Mouse (Mus musculus) neural tube, embryonic 11.5 days (tissue): ENCODE measurements around the gene Taf11. TPM values are rescaled to one million over a fixed set of nuclear protein-coding genes. Genes with fewer than 3 reads are reported as not detected.

ENCODE experiments used
- ATAC-seq: fragments of 200-750 bp; cut with Nextera tagmentation; 2 replicates; pipeline ENCODE4 v1.8.0; 2017; ENCODE audit warnings: moderate number of reproducible peaks, mild to moderate bottlenecking, moderate TSS enrichment, moderate library complexity; ENCODE audit not compliant: insufficient read depth, low FRiP score, low TSS enrichment
- DNase-seq: peaks from one replicate; pipeline ENCODE4 v3.0.0-alpha.2; 2015; ENCODE audit warnings: low spot score
- H3K27ac ChIP-seq: fragments of 300-500 bp; sonication (generic); 2 replicates; pipeline ENCODE4 v1.5.1; 2014; ENCODE audit warnings: low read depth, mild to moderate bottlenecking, low read length
- H3K27me3 ChIP-seq: fragments of 300-500 bp; sonication (generic); 2 replicates; pipeline ENCODE4 v1.6.1; 2014; ENCODE audit warnings: mild to moderate bottlenecking, low read length, mixed read lengths; ENCODE audit not compliant: control insufficient read depth, insufficient read depth
- H3K36me3 ChIP-seq: fragments of 300-500 bp; sonication (generic); 2 replicates; pipeline ENCODE4 v1.6.1; 2014; ENCODE audit warnings: mild to moderate bottlenecking, low read length, moderate library complexity, mixed read lengths; ENCODE audit not compliant: control insufficient read depth, insufficient read depth
- H3K4me1 ChIP-seq: fragments of 300-500 bp; sonication (generic); 2 replicates; pipeline ENCODE4 v1.6.1; 2014; ENCODE audit warnings: low read length, mixed read lengths; ENCODE audit not compliant: control insufficient read depth, insufficient read depth
- H3K4me2 ChIP-seq: fragments of 300-500 bp; sonication (generic); 2 replicates; pipeline ENCODE4 v1.6.1; 2014; ENCODE audit warnings: low read depth, mild to moderate bottlenecking, moderate library complexity
- H3K4me3 ChIP-seq: fragments of 300-500 bp; sonication (generic); 2 replicates; pipeline ENCODE4 v1.5.1; 2014; ENCODE audit warnings: low read depth, low read length
- H3K9ac ChIP-seq: fragments of 300-500 bp; sonication (generic); 2 replicates; pipeline ENCODE4 v1.6.1; 2014; ENCODE audit warnings: mild to moderate bottlenecking, low read length
- H3K9me3 ChIP-seq: fragments of 300-500 bp; sonication (generic); 2 replicates; pipeline ENCODE4 v1.6.1; 2016; ENCODE audit warnings: low read length; ENCODE audit not compliant: control insufficient read depth
- WGBS: fragments of 180-500 bp; shearing (Covaris S2); extraction: QIAGEN DNeasy Blood & Tissue Kit; methylation state at CpG from one replicate; pipeline ENCODE4 v1.1.7; 2014; 5-methylcytosine and 5-hydroxymethylcytosine counted together
- polyA plus RNA-seq: library from polyadenylated mRNA; unstranded; fragments of >200 nt; fragmentation: Nextera tagmentation; extraction: Ambion mirVana; gene quantifications from 2 replicates; pipeline ENCODE4 v1.2.1, GENCODE M21; 2014

Gene Taf11
- polyA plus RNA-seq, 1 experiment from 2014 or later, result 76.1 TPM

DNA sequence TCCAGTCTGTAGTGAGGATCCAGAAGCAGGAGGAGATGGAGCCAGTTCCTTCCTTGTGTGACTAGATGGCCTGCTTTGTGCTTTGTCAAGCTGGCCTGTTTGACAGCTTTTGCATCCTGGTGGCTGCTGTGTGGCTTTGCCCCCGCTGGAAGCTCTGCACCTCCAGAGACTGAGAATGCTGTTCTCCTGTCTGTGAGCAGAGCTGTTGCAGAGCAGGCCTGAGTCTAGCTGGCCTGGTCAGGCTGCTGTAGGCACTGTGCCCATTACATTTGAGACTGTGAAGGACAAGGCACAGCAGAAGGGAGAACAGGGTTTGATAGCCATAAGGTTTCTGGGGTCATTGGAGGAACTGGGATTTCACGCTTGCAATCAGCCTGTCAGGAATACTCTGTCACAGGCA is 32.1 kb upstream of the Taf11 start:
- no peaks in the 10 kb centered on the region for H3K27me3 ChIP-seq
- H3K4me3 ChIP-seq, result no peak overlapping the region
- H3K4me1 ChIP-seq, result peaks cover 4% of the 10 kb centered on the region; the same call in 1 of the 2 replicates
- no peak for DNase-seq
- no peak overlapping the region for H3K27ac ChIP-seq
- H3K9me3 ChIP-seq, result no peaks in the 10 kb centered on the region
- 70% methylated on average over 2 of the region's 2 CpGs for WGBS
- H3K9ac ChIP-seq, result no peak overlapping the region
- no peak for ATAC-seq
- no peak overlapping the region for H3K4me2 ChIP-seq
- H3K36me3 ChIP-seq, result no peaks in the 10 kb centered on the region

DNA sequence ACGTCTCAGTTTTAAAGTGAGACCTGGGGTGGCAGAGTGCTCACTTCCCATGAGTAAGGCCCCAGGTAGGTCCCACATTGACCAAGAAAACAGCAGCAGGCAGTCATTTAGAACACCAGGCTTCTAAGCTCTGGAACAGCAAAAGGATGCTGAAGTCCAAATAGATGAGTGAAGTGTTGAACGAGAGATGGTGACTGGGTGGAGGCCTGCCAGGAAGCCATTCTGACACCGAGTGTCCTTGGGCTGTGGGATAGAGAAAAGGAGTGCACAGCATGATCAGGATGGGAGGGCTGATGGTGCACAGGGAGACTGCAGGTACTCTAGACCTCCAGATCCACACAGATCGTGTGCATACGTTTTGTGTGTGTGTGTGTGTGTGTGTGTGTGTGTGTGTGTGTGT is 31.5 kb upstream of the Taf11 start:
- H3K9me3 ChIP-seq, result no peaks in the 10 kb centered on the region
- H3K4me1 ChIP-seq, result peaks cover 4% of the 10 kb centered on the region; the same call in 1 of the 2 replicates
- H3K27me3 ChIP-seq, result no peaks in the 10 kb centered on the region
- DNase-seq (no peak), ATAC-seq (no peak)
- H3K4me2 ChIP-seq, result no peak overlapping the region
- H3K36me3 ChIP-seq, result no peaks in the 10 kb centered on the region
- 81% methylated on average over 5 of the region's 5 CpGs for WGBS
- no peak overlapping the region for H3K9ac ChIP-seq
- no peak overlapping the region for H3K4me3 ChIP-seq
- H3K27ac ChIP-seq, result no peak overlapping the region

DNA sequence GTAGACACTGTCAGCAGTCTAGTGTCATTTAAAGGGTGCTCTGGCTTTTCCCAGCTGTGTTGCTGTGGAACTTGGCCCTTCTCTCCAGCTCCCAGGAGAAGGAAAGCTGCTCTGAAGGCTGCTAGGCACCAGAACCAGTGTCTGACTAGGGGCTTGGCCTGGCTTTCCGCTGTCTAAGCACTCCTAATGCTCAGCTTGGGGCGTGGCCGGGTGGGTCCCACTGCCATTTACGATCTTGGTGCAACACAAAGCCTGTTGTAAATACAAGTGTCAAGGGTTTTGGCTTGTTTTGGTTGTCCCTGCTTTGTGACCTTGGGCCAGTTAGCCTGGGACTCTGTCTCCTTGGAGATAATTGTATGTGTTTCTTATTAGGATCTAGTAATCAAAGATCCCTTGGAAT is 30.7 kb upstream of the Taf11 start:
- Histone ChIP-seq H3K4me2 (no peak overlapping the region), H3K9me3 (no peaks in the 10 kb centered on the region), H3K27me3 (no peaks in the 10 kb centered on the region), H3K4me1 (peaks cover 4% of the 10 kb centered on the region; the same call in 1 of the 2 replicates), H3K4me3 (no peak overlapping the region), H3K9ac (no peak overlapping the region), H3K27ac (no peak overlapping the region), H3K36me3 (no peaks in the 10 kb centered on the region)
- 26% methylated on average over 4 of the region's 4 CpGs for WGBS
- no peak for ATAC-seq
- no peak for DNase-seq

DNA sequence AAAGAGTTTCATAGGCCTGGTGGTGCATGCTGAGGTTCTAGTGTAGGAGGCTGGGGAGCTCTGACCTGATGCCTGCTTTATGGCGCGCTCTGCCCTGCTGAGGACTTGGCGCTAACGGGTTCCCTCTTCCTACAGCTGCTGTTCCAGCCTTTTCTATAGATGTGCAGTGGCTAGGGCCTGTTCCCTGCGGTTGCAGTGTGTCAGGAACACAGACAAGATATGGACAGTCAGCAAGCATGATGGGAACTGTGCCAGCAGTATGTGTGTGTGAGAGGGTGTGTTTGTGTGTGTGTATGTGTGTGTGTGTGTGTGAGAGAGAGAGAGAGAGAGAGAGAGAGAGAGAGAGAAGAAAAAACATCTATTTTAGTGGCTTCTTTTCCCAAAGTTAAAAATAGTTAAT is 29.4 kb upstream of the Taf11 start:
- Histone ChIP-seq H3K4me2 (no peak overlapping the region), H3K9me3 (no peaks in the 10 kb centered on the region), H3K4me1 (peaks cover 4% of the 10 kb centered on the region; the same call in 1 of the 2 replicates), H3K36me3 (no peaks in the 10 kb centered on the region), H3K27me3 (no peaks in the 10 kb centered on the region), H3K4me3 (no peak overlapping the region), H3K27ac (no peak overlapping the region), H3K9ac (no peak overlapping the region)
- no peak for DNase-seq
- 78% methylated on average over 5 of the region's 5 CpGs for WGBS
- no peak for ATAC-seq

DNA sequence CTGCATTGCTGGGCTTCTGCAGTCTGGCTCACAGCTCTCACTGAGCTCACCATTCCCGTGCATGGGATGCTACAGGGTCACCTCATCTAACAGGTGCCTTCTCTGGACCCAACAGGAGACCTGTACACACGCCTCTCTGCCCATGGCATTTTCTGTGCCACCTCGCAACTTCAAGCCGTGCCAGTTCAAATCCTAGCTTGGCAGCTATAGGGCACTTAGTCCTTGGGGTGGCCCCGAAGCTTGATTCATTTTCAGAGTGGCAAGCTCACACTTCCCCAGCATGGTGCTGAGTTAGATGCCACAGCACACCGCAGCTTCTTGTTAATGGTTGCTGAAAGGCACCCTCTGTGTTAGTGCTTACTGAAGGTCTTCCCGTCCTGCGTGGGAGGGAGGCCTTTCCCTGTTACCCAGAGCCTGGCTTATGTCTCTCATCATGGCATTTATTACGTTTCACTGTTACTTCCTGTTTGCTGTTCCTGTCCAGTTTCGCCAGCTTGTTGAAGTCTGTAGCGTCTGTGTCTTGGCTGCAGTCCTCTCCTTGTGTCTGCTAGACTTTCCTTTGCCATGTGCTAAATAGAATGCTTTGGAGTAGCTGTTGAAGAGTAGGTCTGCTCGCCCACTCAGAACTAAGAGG is 28.6 kb upstream of the Taf11 start:
- no peak for DNase-seq
- H3K9me3 ChIP-seq, result no peaks in the 10 kb centered on the region
- no peak overlapping the region for H3K4me3 ChIP-seq
- no peak overlapping the region for H3K9ac ChIP-seq
- WGBS, result 86% methylated on average over 12 of the region's 12 CpGs
- H3K4me2 ChIP-seq, result no peak overlapping the region
- H3K27me3 ChIP-seq, result no peaks in the 10 kb centered on the region
- H3K4me1 ChIP-seq, result peaks cover 4% of the 10 kb centered on the region; the same call in 1 of the 2 replicates
- ATAC-seq, result no peak
- no peak overlapping the region for H3K27ac ChIP-seq
- no peaks in the 10 kb centered on the region for H3K36me3 ChIP-seq

DNA sequence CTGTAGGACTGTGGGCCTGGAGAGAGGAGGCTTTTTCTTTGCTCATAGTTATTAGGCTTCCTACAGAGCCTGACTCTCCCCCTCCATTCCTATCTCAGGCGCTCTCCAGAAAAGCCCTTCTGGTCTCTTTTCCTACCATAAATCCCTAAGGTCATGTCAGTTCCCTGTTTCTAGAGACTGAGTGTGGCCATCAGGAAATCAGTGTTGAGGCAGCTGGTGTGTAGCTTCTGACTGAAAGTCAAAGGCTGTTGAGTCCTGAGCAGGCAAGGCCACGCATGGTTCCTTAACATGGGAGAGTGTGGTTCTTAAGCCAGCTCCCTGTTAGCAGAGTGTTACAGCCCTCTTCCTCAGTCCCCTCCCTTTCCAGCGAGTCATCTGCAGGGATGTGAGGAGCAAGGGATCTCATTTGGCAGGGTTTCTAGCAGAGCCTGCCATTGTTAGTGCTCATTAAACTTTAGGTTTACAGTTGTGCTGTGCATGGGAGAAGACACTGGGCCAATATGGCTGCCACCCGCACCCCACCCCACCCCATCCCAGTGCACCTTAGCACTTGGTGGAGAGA is 27.5 kb upstream of the Taf11 start:
- no peak overlapping the region for H3K4me3 ChIP-seq
- H3K27ac ChIP-seq, result no peak overlapping the region
- no peaks in the 10 kb centered on the region for H3K27me3 ChIP-seq
- peaks cover 4% of the 10 kb centered on the region; the same call in 1 of the 2 replicates for H3K4me1 ChIP-seq
- no peaks in the 10 kb centered on the region for H3K36me3 ChIP-seq
- ATAC-seq (no peak), DNase-seq (no peak)
- no peak overlapping the region for H3K9ac ChIP-seq
- no peaks in the 10 kb centered on the region for H3K9me3 ChIP-seq
- no peak overlapping the region for H3K4me2 ChIP-seq
- WGBS, result 80% methylated on average over 4 of the region's 4 CpGs

DNA sequence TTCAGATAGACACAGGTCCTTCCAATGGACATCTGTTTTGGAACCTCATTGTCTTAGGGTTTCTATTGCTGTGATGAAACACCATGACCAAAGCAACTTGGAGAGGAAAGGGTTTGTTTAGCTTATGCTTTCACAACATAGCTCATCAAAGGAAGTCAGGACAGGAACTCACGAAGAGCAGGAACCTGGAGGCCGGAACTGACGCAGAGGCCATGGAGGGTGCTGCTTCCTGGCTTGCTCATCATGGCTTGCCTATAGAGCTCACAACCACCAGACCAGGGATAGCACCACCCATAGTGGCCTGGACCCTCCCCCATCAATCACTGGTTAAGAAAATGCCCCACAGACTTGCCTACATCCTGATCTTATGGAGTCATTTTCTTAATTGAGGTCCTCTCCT is 25.4 kb upstream of the Taf11 start:
- Histone ChIP-seq H3K9ac (no peak overlapping the region), H3K36me3 (no peaks in the 10 kb centered on the region), H3K27me3 (no peaks in the 10 kb centered on the region), H3K4me2 (no peak overlapping the region), H3K4me1 (peaks cover 4% of the 10 kb centered on the region; the same call in 1 of the 2 replicates), H3K27ac (no peak overlapping the region), H3K4me3 (no peak overlapping the region), H3K9me3 (no peaks in the 10 kb centered on the region)
- DNase-seq (no peak), ATAC-seq (no peak)
- 96% methylated on average over 3 of the region's 3 CpGs for WGBS

DNA sequence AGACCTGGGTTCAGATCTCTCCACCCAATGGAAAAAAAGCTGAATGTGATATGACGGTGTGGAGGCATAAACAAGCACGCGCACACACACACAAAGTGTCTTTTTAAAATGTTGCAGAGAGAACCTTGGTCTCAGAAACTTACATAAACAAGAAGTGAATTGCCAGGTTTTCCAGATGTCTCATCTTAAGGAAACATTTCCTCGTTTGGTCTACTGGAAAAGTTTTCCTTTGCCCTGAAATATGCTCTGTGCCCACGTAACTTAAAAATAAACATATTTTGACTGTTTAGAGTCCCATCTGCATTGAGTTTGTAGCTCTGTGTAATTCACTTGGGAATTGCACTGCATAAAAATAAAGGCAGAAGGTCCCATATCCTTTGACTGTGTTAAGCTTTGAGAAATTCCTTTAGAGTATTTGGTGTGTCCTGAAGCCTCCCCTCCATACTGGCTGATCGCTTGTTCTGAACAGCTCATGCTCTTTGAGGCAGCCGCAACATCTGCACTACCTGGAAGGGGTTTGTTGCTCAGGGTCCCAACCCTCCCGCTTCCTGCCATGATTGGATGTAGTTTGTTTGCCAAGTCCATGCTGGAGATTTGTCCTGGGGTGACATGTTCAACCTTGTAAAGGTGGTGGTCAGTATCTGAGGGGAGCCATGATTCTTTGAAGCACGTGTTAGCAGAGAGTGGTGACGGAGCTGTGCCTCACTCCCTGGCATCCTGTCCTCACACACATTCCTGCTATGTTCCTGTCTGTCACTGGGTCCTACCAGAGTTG is 24.7 kb upstream of the Taf11 start:
- 91% methylated on average over 10 of the region's 10 CpGs for WGBS
- Histone ChIP-seq H3K4me3 (no peak overlapping the region), H3K27me3 (no peaks in the 10 kb centered on the region), H3K4me2 (no peak overlapping the region), H3K27ac (no peak overlapping the region), H3K4me1 (no peaks in the 10 kb centered on the region), H3K36me3 (no peaks in the 10 kb centered on the region), H3K9ac (no peak overlapping the region), H3K9me3 (no peaks in the 10 kb centered on the region)
- DNase-seq, result no peak
- no peak for ATAC-seq

DNA sequence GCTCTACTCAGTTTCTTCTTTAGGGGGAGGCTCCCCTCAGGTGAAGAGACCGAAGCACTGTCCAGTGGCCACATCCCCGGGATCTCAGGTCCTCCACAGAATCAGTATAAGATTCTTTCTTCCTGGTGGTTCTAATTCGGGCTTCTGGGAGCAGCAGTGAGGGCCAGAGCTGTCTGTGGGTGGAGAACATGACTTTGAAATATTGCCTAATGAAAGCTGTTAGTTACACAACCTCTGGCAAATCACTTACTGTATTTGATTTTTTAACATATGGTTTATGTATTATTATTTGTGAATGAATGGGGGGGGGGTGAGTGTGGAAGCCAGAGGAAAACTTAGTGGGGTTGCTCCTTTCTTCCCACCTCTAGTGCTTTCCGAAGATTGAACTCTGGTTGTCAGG is 22.2 kb upstream of the Taf11 start:
- H3K4me2 ChIP-seq, result no peak overlapping the region
- H3K27me3 ChIP-seq, result no peaks in the 10 kb centered on the region
- H3K9ac ChIP-seq, result no peak overlapping the region
- H3K9me3 ChIP-seq, result no peaks in the 10 kb centered on the region
- no peak overlapping the region for H3K4me3 ChIP-seq
- H3K27ac ChIP-seq, result no peak overlapping the region
- DNase-seq (no peak), ATAC-seq (no peak)
- 87% methylated on average over 4 of the region's 4 CpGs for WGBS
- H3K36me3 ChIP-seq, result no peaks in the 10 kb centered on the region
- no peaks in the 10 kb centered on the region for H3K4me1 ChIP-seq
